Mouse (Mus musculus): ENCODE measurements around the gene Meis1. TPM values are rescaled to one million over a fixed set of nuclear protein-coding genes. Genes with fewer than 3 reads are reported as not detected.

The Meis1 gene
- polyA plus RNA-seq, 1 experiment from 2014 or later = 34.6 TPM

- Histone ChIP-seq H3K4me3 (ENCODE audit: low read depth, low read length) (no peak overlapping the region), H3K9ac (ENCODE audit: low read depth, low read length) (no peak overlapping the region), H3K9me3 (replicated peaks; ENCODE audit: control insufficient read depth, low read length, poor library complexity, severe bottlenecking) (no peaks in the 10 kb centered on the region), H3K4me2 (ENCODE audit: low read length) (no peak overlapping the region), H3K4me1 (ENCODE audit: control insufficient read depth, insufficient read depth, low read length) (peaks cover 24% of the 10 kb centered on the region), H3K27ac (ENCODE audit: low read length) (no peak overlapping the region), H3K36me3 (ENCODE audit: control insufficient read depth, insufficient read depth, low read length) (no peaks in the 10 kb centered on the region), H3K27me3 (ENCODE audit: control insufficient read depth, insufficient read depth, low read depth, low read length) (no peaks in the 10 kb centered on the region)
- WGBS = 82% methylated on average over 3 of the region's 3 CpGs
- no peak for ATAC-seq
These were observed 71.4 kb downstream of the Meis1 start for GRCm38 (mm10) chr11:18947434-18947833.

DNA sequence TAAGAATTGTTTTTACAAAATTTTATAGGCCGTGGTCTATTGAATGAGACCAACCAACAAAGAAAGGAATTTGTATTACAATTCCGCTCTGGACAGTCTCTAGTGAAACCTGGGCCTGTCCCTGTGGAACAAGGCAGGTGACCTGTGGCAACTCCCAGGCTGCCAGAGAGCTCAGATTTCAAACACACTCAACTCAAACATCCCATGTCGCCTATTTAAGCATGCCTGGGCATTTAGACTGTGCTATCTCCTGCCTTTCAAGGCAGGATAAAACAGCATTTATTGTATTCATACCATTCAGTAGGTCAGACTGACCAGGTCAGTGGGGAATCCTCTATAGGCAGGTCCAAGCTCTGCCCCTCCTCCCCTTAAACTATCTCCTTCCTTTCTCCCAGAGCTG lies 73.0 kb downstream of the Meis1 start:
- peak overlapping the region; percentile 55 for H3K27ac ChIP-seq (ENCODE audit: low read length)
- H3K9ac ChIP-seq (ENCODE audit: low read depth, low read length) = no peak overlapping the region
- no peak overlapping the region for H3K4me3 ChIP-seq (ENCODE audit: low read depth, low read length)
- peaks cover 27% of the 10 kb centered on the region for H3K4me1 ChIP-seq (ENCODE audit: control insufficient read depth, insufficient read depth, low read length)
- H3K4me2 ChIP-seq (ENCODE audit: low read length) = no peak overlapping the region
- 38% methylated on average over 3 of the region's 3 CpGs for WGBS
- H3K36me3 ChIP-seq (ENCODE audit: control insufficient read depth, insufficient read depth, low read length) = no peaks in the 10 kb centered on the region
- H3K9me3 ChIP-seq (replicated peaks; ENCODE audit: control insufficient read depth, low read length, poor library complexity, severe bottlenecking) = no peaks in the 10 kb centered on the region
- H3K27me3 ChIP-seq (ENCODE audit: control insufficient read depth, insufficient read depth, low read depth, low read length) = no peaks in the 10 kb centered on the region
- ATAC-seq = no peak

GRCm38 (mm10) chr11:18944972-18945625 lies 73.7 kb downstream of the Meis1 start:
- H3K27ac ChIP-seq (ENCODE audit: low read length) = peak overlapping the region; percentile 26; the same call in 1 of the 2 replicates
- H3K36me3 ChIP-seq (ENCODE audit: control insufficient read depth, insufficient read depth, low read length) = no peaks in the 10 kb centered on the region
- peak; percentile 63 for ATAC-seq
- H3K4me2 ChIP-seq (ENCODE audit: low read length) = no peak overlapping the region
- H3K27me3 ChIP-seq (ENCODE audit: control insufficient read depth, insufficient read depth, low read depth, low read length) = no peaks in the 10 kb centered on the region
- no peaks in the 10 kb centered on the region for H3K9me3 ChIP-seq (replicated peaks; ENCODE audit: control insufficient read depth, low read length, poor library complexity, severe bottlenecking)
- peaks cover 27% of the 10 kb centered on the region for H3K4me1 ChIP-seq (ENCODE audit: control insufficient read depth, insufficient read depth, low read length)
- H3K4me3 ChIP-seq (ENCODE audit: low read depth, low read length) = no peak overlapping the region
- 50% methylated on average over 14 of the region's 14 CpGs for WGBS
- no peak overlapping the region for H3K9ac ChIP-seq (ENCODE audit: low read depth, low read length)

DNA sequence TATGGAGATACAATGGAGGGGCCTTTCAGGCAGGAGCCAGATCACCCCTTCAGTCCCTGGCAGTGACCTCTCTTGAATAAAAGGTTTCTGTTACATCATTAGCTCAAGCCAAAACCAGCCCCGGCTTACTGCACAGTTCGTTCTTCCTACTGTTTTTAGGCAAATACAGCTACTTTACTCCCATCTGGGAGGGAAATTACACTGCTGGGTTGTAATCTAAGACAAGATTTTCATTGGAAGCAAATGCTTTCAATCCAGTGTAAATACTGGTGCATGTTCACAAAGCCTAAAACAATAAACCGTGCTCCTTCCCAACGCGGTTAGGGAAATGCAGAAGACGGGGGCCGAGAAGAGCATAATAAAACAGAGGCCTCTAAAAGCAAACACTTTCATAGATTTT lies 74.6 kb downstream of the Meis1 start:
- H3K27ac ChIP-seq (ENCODE audit: low read length) = peak overlapping the region; percentile 42; the same call in 1 of the 2 replicates
- no peaks in the 10 kb centered on the region for H3K9me3 ChIP-seq (replicated peaks; ENCODE audit: control insufficient read depth, low read length, poor library complexity, severe bottlenecking)
- no peaks in the 10 kb centered on the region for H3K36me3 ChIP-seq (ENCODE audit: control insufficient read depth, insufficient read depth, low read length)
- no peaks in the 10 kb centered on the region for H3K27me3 ChIP-seq (ENCODE audit: control insufficient read depth, insufficient read depth, low read depth, low read length)
- WGBS = 52% methylated on average over 7 of the region's 7 CpGs
- peaks cover 27% of the 10 kb centered on the region for H3K4me1 ChIP-seq (ENCODE audit: control insufficient read depth, insufficient read depth, low read length)
- no peak overlapping the region for H3K9ac ChIP-seq (ENCODE audit: low read depth, low read length)
- no peak overlapping the region for H3K4me3 ChIP-seq (ENCODE audit: low read depth, low read length)
- no peak overlapping the region for H3K4me2 ChIP-seq (ENCODE audit: low read length)
- ATAC-seq = no peak; the same call in 1 of the 2 replicates

DNA sequence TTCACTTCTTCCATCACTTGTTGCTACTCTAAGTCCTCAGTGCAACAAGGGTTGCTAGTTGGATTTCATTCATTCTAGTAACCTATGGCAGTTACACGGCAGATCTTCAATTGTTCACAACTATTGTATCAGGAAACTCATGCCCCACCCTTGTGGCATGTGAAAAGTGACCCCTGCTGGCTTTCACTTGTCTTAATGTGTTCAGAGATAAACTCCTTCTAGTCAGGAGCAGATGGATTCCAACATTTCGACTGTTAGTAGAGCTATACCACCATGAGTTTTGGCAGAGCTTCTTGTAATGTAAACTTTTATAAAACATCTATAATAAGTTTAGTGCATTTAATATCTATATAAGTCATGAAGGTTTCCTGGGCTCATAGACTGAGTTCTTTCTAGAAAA lies 75.8 kb downstream of the Meis1 start:
- H3K27me3 ChIP-seq (ENCODE audit: control insufficient read depth, insufficient read depth, low read depth, low read length) = no peaks in the 10 kb centered on the region
- WGBS = 75% methylated on average over 2 of the region's 2 CpGs
- no peak for ATAC-seq
- H3K4me3 ChIP-seq (ENCODE audit: low read depth, low read length) = no peak overlapping the region
- H3K9me3 ChIP-seq (replicated peaks; ENCODE audit: control insufficient read depth, low read length, poor library complexity, severe bottlenecking) = no peaks in the 10 kb centered on the region
- H3K27ac ChIP-seq (ENCODE audit: low read length) = no peak overlapping the region
- H3K36me3 ChIP-seq (ENCODE audit: control insufficient read depth, insufficient read depth, low read length) = no peaks in the 10 kb centered on the region
- H3K4me1 ChIP-seq (ENCODE audit: control insufficient read depth, insufficient read depth, low read length) = peaks cover 27% of the 10 kb centered on the region
- H3K4me2 ChIP-seq (ENCODE audit: low read length) = no peak overlapping the region
- H3K9ac ChIP-seq (ENCODE audit: low read depth, low read length) = no peak overlapping the region

- H3K4me3 ChIP-seq (ENCODE audit: low read depth, low read length) = no peak overlapping the region
- H3K9ac ChIP-seq (ENCODE audit: low read depth, low read length) = no peak overlapping the region
- ATAC-seq = no peak
- H3K4me1 ChIP-seq (ENCODE audit: control insufficient read depth, insufficient read depth, low read length) = peaks cover 24% of the 10 kb centered on the region
- 24% methylated on average over 4 of the region's 4 CpGs for WGBS
- no peak overlapping the region for H3K27ac ChIP-seq (ENCODE audit: low read length)
- H3K4me2 ChIP-seq (ENCODE audit: low read length) = no peak overlapping the region
- no peaks in the 10 kb centered on the region for H3K27me3 ChIP-seq (ENCODE audit: control insufficient read depth, insufficient read depth, low read depth, low read length)
- no peaks in the 10 kb centered on the region for H3K36me3 ChIP-seq (ENCODE audit: control insufficient read depth, insufficient read depth, low read length)
- no peaks in the 10 kb centered on the region for H3K9me3 ChIP-seq (replicated peaks; ENCODE audit: control insufficient read depth, low read length, poor library complexity, severe bottlenecking)
These were observed 77.9 kb downstream of the Meis1 start for GRCm38 (mm10) chr11:18940916-18941315.

- Histone ChIP-seq H3K4me3 (ENCODE audit: low read depth, low read length) (no peak overlapping the region), H3K9me3 (replicated peaks; ENCODE audit: control insufficient read depth, low read length, poor library complexity, severe bottlenecking) (no peaks in the 10 kb centered on the region), H3K36me3 (ENCODE audit: control insufficient read depth, insufficient read depth, low read length) (no peaks in the 10 kb centered on the region), H3K4me2 (ENCODE audit: low read length) (no peak overlapping the region), H3K27me3 (ENCODE audit: control insufficient read depth, insufficient read depth, low read depth, low read length) (no peaks in the 10 kb centered on the region), H3K4me1 (ENCODE audit: control insufficient read depth, insufficient read depth, low read length) (peaks cover 17% of the 10 kb centered on the region), H3K9ac (ENCODE audit: low read depth, low read length) (no peak overlapping the region), H3K27ac (ENCODE audit: low read length) (no peak overlapping the region)
- ATAC-seq = no peak
- WGBS = 74% methylated on average over 6 of the region's 6 CpGs
These were observed 83.9 kb downstream of the Meis1 start for GRCm38 (mm10) chr11:18934921-18935320.

DNA sequence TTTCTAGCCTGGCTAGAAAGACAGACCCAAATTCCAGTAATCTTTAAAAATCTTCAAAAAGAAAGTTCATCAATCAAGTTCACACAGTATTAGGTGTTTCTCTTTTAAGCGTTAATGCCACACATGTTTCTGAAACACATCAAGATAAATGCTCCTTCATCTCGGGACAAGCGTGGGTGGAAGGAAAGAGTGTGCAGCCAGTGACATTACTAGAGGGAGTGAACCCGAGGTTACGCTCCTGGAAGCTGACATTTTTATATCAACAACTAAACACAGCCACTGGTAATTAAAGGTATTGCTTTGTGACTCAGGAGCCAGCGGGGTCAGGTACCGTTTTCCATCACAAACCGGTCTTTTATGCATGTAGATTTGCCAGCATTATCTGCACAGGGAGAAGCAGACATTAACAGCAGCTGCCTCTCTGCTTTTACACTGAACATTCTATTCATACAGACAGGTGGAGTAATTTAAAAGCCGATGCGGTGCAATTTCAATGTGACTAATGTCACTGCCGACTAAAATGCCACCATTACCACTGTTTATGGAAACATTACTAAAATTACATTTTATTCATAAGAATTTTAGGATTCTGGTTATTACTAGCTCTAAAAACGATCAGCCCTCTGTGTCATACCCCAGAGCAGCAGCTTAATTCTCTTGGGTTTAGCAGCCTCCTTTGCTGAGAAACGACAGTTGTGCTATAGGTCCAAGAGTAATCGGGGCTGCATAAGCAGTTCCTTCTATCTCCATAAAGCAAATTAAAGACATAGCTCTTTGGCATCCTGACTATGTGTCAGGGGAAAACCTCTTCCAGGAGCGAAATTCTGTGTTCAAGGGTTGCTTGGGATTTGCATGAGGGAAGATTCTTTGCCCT lies 87.5 kb downstream of the Meis1 start:
- H3K27ac ChIP-seq (ENCODE audit: low read length) = peak overlapping the region; percentile 39
- H3K9me3 ChIP-seq (replicated peaks; ENCODE audit: control insufficient read depth, low read length, poor library complexity, severe bottlenecking) = no peaks in the 10 kb centered on the region
- H3K4me2 ChIP-seq (ENCODE audit: low read length) = peak overlapping the region; percentile 41
- H3K4me3 ChIP-seq (ENCODE audit: low read depth, low read length) = no peak overlapping the region
- no peaks in the 10 kb centered on the region for H3K36me3 ChIP-seq (ENCODE audit: control insufficient read depth, insufficient read depth, low read length)
- H3K9ac ChIP-seq (ENCODE audit: low read depth, low read length) = peak overlapping the region; percentile 32; the same call in 1 of the 2 replicates
- 38% methylated on average over 15 of the region's 15 CpGs for WGBS
- ATAC-seq = peak; percentile 63
- H3K27me3 ChIP-seq (ENCODE audit: control insufficient read depth, insufficient read depth, low read depth, low read length) = no peaks in the 10 kb centered on the region
- peaks cover 20% of the 10 kb centered on the region for H3K4me1 ChIP-seq (ENCODE audit: control insufficient read depth, insufficient read depth, low read length)
